Mouse (Mus musculus) spleen, postnatal 4 days (tissue): ENCODE data around the gene Rsbn1l.

ENCODE experiments used
- DNase-seq, 2 experiments: peaks; one replicate each; pipeline ENCODE4 v3.0.0; 2022; ENCODE audit warnings: low spot score in 2 of 2

Gene Rsbn1l

GRCm38 (mm10) chr5:20956298-20956697 lies at the start of gene Rsbn1l:
TSS of gene Rsbn1l (minus strand) at chr5:20956398.
- no peak for DNase-seq

DNA sequence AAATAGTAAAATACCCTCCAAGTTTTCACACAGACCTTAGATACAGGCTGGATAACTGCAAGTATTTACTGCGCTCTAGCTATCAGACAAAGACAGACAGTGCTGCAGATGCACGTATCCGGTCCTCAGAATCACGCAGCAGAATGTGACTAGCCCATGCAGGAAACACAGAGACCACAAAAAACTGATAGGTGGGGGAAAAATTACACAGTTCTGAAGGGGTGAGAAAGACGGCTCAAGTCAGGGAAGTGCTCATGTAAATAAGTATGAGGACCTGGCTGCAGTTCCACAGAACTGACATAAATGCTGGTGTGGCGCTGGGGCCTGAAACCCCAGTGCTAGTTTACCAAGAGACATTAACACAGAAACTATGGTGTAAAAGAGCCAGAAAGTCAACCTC lies 46.5 kb upstream of the Rsbn1l start:
- DNase-seq: no peak

- DNase-seq: no peak
Observed at GRCm38 (mm10) chr5:21001622-21002315, 45.6 kb upstream of the Rsbn1l start.

DNA sequence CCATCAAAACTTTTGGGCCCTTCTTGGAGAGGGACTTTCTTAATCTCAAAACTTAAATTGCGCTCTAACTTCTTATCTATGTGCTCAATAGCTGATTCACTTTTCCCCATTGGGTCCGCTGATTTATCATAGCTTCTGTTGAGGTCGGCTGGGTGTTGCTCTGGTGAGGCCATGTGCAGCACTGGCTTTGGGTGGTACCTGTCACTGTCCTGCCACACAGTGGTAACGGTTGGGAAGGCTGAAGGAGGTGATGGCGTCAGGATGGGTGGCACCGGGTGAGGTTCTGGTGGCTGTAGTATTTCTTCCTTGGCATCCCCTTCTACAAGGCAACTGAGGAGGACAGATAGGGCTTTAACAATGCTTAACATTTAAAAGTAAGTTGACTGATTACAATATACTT lies 42.2 kb upstream of the Rsbn1l start:
- no peak for DNase-seq

DNA sequence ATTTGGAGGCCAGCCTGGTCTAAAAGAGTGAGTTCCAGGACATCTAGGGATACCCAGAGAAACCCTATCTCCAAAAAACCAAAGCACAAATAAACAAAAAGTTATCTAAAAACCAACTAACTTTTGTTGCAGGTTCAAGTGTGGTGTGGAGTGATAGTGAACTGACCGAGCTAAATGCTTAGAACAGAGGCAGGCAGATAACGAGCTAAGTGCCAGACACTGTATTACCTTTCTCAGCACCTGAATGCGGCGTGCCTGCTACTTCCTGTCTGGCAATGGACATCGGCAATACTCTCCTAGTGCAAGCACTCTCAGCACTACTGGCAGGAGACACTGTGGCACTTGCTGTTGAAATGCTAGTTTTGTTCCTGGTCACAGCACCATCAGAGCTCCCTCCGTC lies 41.4 kb upstream of the Rsbn1l start:
- DNase-seq: no peak

DNA sequence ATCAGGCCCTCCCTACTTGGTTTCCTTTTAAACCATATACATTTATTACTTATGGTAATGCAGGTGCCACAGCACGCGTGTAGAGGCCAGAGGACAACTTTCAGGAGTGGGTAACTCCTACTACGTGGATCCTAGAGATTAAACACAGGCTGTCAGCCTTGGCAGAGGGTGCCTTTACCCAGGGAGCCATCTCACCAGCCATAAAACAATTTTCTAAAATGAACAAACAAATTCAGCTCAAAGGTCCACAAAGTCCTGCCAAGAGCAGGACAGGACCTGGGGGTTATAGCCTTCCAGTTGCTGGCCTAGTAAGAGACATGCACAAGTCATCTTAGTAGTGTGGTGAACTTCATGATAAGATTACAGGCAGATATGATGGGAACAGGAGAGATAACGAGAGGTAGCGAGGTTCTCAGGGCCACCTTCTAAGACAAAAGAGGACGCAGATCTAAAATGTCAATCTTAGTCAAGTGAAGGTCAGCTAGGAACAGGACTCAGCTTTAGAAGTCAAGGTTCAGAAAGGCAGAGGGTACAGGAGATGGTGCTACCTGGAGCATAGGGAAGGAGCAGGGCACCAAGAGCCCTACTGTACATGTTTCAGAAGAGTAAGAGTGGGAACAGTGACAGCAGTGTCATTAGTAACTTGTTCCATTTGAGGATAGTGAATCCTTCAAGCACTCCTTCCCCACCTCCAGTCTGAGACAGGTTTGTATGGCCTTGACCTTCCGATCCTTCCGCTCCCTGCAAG lies 34.0 kb upstream of the Rsbn1l start:
- no peak for DNase-seq

GRCm38 (mm10) chr5:20986271-20986670 lies 30.1 kb upstream of the Rsbn1l start:
- DNase-seq: peak in 1 of 2 experiments; percentile 50

DNA sequence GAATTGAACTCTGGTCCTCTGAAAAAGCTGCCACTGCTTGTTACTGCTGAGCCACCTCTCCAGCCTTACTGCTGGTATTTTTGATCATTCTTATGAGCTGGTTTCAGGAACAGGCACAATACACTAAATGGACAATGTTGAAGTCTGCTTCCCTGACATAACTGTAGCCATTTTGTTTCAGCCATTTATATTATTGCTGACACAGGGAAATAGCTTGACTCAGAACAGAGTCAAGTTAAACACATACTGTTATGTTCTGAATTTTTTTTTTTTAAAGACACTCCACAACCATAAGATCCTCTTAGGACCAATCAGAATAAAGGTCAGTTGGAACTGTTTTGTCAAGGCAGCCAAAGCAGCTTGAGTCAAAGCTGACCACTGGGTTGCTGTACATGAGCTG lies 27.3 kb upstream of the Rsbn1l start:
- DNase-seq: no peak

DNA sequence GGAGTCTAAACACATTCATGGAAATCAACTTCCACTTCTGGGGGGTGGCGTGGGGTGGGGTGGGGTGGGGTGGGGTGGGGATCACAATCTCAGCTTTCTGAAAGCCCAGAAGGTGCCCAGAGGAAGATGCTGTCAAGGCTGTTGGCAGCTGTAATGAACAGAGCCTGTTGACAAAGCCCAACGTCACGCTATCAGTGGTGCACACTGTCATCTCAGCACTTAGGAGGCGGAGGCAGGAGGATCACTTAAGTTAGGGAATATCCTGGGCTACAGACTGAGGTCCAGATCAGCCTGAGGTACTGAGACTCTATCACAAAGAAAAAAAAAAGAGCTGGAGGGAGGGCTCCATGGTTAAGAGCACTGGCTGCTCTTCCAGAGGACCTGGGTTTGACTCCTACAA lies 18.5 kb upstream of the Rsbn1l start:
- no peak for DNase-seq

DNA sequence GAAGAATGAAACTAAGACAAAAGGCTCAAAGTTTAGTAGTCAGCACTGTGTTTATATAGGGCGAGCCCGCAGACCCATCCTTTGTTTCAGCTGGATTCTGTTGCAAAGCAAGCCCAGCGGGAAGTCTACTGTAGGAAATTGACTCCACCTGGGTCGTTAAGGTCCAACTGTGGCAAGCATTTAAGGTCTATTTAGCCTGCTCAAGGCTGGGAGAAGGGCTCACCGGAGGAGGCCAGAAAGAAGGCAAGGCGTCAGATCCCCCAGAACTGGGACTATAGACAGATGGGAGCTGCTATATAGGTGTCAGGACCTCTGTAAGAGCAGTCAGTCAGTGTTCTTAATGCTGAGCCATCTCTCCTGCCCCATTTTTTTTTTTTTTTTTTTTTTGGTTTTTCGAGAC lies 17.8 kb upstream of the Rsbn1l start:
- no peak for DNase-seq

DNA sequence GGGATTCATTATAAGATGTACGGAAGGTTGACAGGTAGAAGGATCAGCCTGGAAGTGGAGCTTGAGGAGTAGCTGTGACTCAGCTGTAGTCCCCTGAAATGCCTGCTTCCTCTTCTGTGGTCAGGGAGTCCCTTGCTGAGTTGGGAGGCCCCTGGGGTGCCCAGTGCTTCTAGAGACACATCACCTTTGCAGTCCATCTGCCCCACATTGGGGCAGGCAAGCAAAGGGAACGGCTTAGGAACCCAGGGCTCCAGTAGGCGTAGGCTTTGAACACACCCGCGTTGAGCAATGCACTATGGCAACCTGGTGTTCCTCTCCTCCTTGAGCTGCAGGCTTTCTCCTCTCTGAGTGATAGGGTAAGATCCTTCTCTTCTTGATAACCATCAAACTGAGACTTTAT lies 16.9 kb upstream of the Rsbn1l start:
- no peak for DNase-seq

DNA sequence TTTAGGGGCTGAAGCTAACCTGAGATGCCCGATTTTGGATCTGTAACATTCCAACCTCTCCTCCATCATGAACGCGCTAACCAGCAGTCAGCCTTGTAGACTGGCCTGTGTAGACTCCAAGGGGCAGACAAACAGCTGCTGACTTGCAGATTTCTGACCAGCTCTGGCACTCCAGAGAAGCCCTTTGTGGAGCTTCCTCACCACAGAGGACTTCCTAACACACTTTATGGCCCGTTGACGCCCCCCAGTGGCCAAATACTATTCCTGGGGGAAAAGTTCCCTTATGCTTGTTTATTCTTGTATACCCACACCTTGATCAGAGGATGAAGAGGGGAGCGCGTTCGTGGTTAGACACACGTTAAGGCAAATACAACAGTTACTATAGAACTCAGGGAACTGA lies 12.8 kb upstream of the Rsbn1l start:
- peak; percentile 60 to 83 for DNase-seq

GRCm38 (mm10) chr5:20968493-20968892 lies 12.3 kb upstream of the Rsbn1l start:
- DNase-seq: no peak

DNA sequence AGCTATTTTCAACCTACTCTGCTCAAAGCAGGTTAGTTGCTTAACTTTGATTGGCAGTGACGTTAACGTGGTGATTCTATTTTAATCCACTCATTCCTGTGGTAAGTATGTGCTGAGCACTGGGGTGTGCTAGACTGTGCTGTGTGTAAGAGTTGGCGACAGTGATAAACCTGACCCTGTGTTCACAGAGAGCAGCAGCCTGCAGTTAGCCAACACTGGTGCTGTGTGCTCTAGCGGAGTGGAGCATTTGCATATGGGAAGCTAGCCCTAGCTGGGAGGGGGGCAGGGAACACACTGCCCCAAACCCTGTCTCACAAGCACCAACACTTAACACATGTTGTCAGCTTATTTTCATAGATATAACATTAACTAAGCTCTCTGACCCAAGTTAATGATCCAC lies 11.7 kb upstream of the Rsbn1l start:
- no peak for DNase-seq

DNA sequence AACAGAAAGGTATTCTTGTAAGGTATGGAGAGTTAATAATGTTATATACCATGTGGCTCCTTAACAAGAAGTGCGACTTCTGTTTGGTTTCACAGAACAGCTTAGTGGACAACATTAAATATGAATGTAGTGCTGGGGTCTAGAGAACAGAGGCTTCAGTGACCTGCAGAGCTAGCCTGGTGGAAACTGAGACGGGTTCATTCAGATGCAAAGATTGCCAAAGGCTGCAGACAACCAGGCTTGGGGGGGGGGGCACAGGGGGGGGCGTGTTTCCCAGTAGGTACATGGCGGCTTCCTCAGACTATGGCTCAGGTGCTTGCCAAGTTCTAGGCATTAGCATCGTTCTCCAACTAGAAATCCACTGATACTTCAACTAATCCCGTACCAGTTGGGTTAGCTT lies 8.2 kb upstream of the Rsbn1l start:
- no peak for DNase-seq

DNA sequence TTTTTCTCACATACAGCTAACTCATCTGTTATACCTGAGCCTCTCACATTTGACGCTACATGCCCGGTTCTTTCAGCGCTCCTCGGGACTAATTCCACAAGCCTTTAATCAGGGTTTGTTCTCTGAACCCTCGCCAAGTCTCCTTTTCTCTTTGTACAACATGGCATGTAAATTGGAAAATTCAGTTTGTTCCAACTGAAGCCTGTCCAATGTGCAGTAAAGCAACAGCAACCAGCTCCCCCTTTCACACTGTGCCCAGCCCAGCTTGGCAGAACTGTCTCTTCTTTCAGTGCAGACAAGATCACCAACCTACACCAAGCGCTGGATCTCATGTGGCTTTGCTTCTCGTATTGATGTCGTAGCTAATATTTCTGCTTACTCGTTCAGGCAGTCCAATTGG lies 7.1 kb upstream of the Rsbn1l start:
- DNase-seq: no peak

DNA sequence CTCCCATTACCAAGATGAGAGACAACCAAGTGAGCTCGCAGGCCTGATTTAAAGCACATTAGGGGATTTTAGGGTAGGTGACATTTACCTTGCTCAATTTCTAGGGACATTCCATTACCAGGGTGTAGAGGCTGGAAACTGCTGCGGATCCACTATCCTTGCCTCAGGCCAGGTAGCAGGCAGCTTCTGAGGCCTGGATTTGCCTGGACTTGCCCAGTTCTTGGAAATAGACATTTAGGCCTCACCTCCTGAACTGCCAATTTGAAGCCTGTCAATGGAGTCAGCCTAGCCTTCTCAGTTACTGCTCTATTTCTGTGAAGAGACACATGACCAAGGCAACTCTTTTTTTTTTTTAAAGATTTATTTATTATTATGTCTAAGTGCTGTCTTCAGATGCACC lies 4.7 kb upstream of the Rsbn1l start:
- no peak for DNase-seq

GRCm38 (mm10) chr5:20955114-20955835 lies 923 bp downstream of the Rsbn1l start:
- no peak for DNase-seq

DNA sequence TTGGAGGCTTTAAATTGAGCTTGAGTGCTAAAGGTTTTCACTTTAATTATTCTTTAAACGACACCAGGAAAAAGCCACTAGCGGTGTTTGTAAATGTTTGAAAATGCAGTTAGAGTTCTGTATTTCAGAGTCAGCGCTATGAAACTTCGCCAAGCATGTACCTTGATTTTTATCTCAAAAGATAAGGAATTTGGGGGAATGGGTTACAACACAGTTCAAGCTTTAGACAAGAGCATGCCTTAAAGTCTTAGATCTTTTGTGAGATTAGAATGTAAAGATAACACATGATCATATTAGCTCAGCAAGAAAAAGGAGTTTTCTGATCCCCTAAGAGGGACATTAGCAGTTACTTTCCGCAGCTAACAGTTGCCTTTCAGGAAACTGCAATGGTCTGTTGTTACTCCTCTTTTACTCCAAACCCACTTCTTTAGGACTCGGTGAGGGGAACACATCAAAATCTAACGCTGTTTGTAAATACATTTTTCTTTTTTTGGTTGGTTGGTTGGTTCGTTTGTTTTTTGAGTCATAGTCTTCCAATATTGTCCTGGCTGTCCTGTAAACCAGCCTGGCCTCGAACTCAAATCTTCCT lies 3.8 kb downstream of the Rsbn1l start:
- DNase-seq: no peak

DNA sequence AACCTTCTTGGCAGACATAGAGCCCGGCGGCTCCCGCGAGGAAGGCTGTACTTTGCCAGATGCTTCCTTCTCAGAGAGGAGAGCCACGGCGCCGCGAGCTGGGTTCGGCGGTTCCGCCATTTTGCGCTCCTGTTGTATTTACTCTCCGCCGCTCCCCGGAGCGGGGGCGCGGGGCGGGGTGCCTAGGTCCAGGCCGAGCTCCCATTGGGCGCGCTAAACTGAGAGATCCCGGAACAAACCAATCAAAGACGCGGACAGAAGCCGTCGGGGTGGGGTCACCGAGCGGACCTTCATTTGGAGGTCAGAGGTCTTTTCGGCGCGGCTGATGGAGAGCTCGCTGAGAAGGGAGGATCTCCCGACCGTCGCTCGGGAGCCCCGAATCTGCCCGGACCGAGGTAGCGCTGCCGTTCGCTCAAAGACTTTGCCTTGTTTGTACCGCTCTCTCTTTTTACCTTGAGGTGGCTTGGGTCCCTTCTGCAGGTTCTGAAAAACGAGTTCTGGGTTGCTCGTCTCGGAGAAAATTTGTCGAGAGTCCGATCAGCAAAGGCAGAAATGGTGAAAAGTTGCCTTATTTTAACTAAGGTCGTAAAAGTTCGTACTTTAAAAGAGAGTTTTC lies 4.4 kb downstream of the Rsbn1l start:
- peak; percentile 96 for DNase-seq

GRCm38 (mm10) chr5:20950855-20951650 lies 5.1 kb downstream of the Rsbn1l start:
- DNase-seq: peak; percentile 68 to 88
